Mouse (Mus musculus): ENCODE measurements at regions not wholly inside any gene's neighbourhood (a gene's known extent, or its start where the extent isn't known, plus 50 kb on each side); places are given as distances from the start of the nearest gene placed in this dataset.

DNA sequence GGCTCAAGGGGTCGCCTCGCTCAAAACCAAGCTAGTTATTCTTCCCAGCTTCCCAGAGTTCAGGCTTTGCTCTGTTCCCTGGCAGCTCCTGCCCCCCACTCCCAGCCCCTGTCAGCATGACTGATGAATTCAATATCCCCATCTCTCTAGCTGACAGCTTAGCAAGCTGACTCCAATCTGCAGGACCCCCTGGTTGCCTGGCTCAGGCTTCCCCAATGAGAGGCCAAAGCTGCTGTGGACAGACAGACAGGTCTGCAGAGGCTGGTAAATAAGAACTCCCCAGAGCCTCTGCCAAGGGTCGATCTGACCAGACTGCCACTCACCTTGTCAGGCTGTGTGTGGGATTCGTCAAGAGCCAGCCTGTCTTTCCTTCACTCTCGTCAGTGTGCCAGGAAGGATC is 219.4 kb downstream of the Plpp3 start:
- TF ChIP-seq CTCF (IDR thresholded peaks at IDR 0.05; ENCODE audit: borderline replicate concordance, extremely low read depth, insufficient read depth, insufficient read length) (no peak), POLR2A (IDR thresholded peaks at IDR 0.05; ENCODE audit: borderline replicate concordance, extremely low read depth, insufficient read depth, insufficient read length, poor library complexity, severe bottlenecking) (no peak)

Data from brain, embryonic 14.5 days (tissue).